In the genomic region with DNA sequence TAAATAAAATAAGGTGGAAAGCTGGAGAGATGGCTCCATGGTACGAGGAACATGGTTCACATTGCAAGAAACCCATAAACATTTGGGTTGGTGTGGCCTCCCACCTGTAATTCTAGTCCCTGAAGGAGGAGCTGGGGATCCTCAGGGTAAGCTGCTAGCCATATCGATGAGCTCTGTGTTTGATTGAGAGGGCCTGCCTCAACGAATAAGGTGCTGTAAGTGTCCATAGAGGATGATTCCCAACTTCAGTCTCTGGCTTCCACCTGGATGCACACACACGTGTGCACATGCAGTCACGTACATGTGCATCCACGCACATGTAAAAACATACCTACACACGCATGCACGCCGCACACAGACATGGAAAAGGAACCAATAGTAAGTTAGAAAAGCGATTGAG, we compare ENCODE assay signal across 18 mouse cellular contexts.
DNase-seq lines count a peak whose midpoint lies in the region; ATAC-seq lines count a peak whose summit lies in the region.
"Had no signal": no experiment of that assay in that cellular context is flagged by ENCODE, and none has a peak within 500 bp of the region (broad histone marks: within the 10 kb centered on the region; RNA-seq: fewer than 3 reads in every experiment).

No protein-coding gene starts in this region.

- ATAC-seq in forebrain, embryonic 13.5 days, result no peak
- no peak for ATAC-seq in forebrain, embryonic 11.5 days (replicated peaks; ENCODE audit: low FRiP score)
- ATAC-seq in midbrain, embryonic 13.5 days, result no peak
- ATAC-seq in limb, embryonic 15.5 days (ENCODE audit: insufficient number of reproducible peaks, low FRiP score, low TSS enrichment, low read depth), result no peak
- no peak for ATAC-seq in intestine, embryonic 16.5 days

- no peak for DNase-seq in forebrain, embryonic 11.5 days (ENCODE audit: low spot score)
- no peak for DNase-seq in midbrain, embryonic 10.5 days (ENCODE audit: low spot score)
- DNase-seq in R1 (ENCODE audit: low read depth, low spot score), result peak; percentile 74
- DNase-seq in embryonic facial prominence, embryonic 10.5 days (ENCODE audit: low spot score), result no peak
- DNase-seq: adrenal gland, adult 8-10 months; heart, postnatal 10 days; kidney, adult 2 months; kidney, postnatal 10 days; lung, adult 18-20 months; lung, postnatal 14 days had no signal

- no peaks in the 10 kb centered on the region for H3K27me3 ChIP-seq in forebrain, embryonic 13.5 days
- H3K27me3 ChIP-seq in forebrain, embryonic 11.5 days (ENCODE audit: control insufficient read depth, insufficient read depth, low read length), result no peaks in the 10 kb centered on the region
- no peaks in the 10 kb centered on the region for H3K27me3 ChIP-seq in midbrain, embryonic 13.5 days
- no peaks in the 10 kb centered on the region for H3K27me3 ChIP-seq in midbrain, embryonic 10.5 days (ENCODE audit: low read depth, poor library complexity, severe bottlenecking)
- no peaks in the 10 kb centered on the region for H3K27me3 ChIP-seq in limb, embryonic 15.5 days
- H3K27me3 ChIP-seq in intestine, embryonic 16.5 days (replicated peaks; ENCODE audit: control insufficient read depth, insufficient read depth, low read length), result no peaks in the 10 kb centered on the region
- no peaks in the 10 kb centered on the region for H3K27me3 ChIP-seq in embryonic facial prominence, embryonic 10.5 days (replicated peaks; ENCODE audit: low read depth, poor library complexity, severe bottlenecking)
- H3K27me3 ChIP-seq: embryonic facial prominence, embryonic 15.5 days; neural tube, embryonic 12.5 days had no signal

- no peak overlapping the region for H3K9ac ChIP-seq in forebrain, embryonic 13.5 days
- H3K9ac ChIP-seq in forebrain, embryonic 11.5 days (ENCODE audit: low read length), result no peak overlapping the region
- H3K9ac ChIP-seq in midbrain, embryonic 13.5 days (replicated peaks), result no peak overlapping the region
- no peak overlapping the region for H3K9ac ChIP-seq in limb, embryonic 15.5 days
- no peak overlapping the region for H3K9ac ChIP-seq in intestine, embryonic 16.5 days (ENCODE audit: low read depth, low read length)
- H3K9ac ChIP-seq: embryonic facial prominence, embryonic 15.5 days; neural tube, embryonic 12.5 days had no signal

- no peak overlapping the region for H3K4me3 ChIP-seq in forebrain, embryonic 13.5 days
- no peak overlapping the region for H3K4me3 ChIP-seq in forebrain, embryonic 11.5 days (ENCODE audit: low read depth, low read length)
- H3K4me3 ChIP-seq in midbrain, embryonic 13.5 days (replicated peaks), result no peak overlapping the region
- H3K4me3 ChIP-seq in midbrain, embryonic 10.5 days, result no peak overlapping the region
- no peak overlapping the region for H3K4me3 ChIP-seq in limb, embryonic 15.5 days
- no peak overlapping the region for H3K4me3 ChIP-seq in intestine, embryonic 16.5 days (ENCODE audit: low read length)
- H3K4me3 ChIP-seq in embryonic facial prominence, embryonic 10.5 days, result no peak overlapping the region
- H3K4me3 ChIP-seq: embryonic facial prominence, embryonic 15.5 days; neural tube, embryonic 12.5 days had no signal

- WGBS in forebrain, embryonic 13.5 days, result 83% methylated on average over 10 of the region's 10 CpGs
- 89% methylated on average over 10 of the region's 10 CpGs for WGBS in forebrain, embryonic 11.5 days
- 85% methylated on average over 10 of the region's 10 CpGs for WGBS in midbrain, embryonic 13.5 days
- 90% methylated on average over 10 of the region's 10 CpGs for WGBS in midbrain, embryonic 10.5 days
- 80% methylated on average over 10 of the region's 10 CpGs for WGBS in limb, embryonic 15.5 days
- WGBS in intestine, embryonic 16.5 days, result 88% methylated on average over 10 of the region's 10 CpGs
- WGBS in embryonic facial prominence, embryonic 10.5 days, result 89% methylated on average over 10 of the region's 10 CpGs

- H3K9me3 ChIP-seq in forebrain, embryonic 13.5 days (replicated peaks), result no peaks in the 10 kb centered on the region
- no peaks in the 10 kb centered on the region for H3K9me3 ChIP-seq in forebrain, embryonic 11.5 days (ENCODE audit: control insufficient read depth, low read length)
- H3K9me3 ChIP-seq in midbrain, embryonic 13.5 days, result no peaks in the 10 kb centered on the region
- no peaks in the 10 kb centered on the region for H3K9me3 ChIP-seq in midbrain, embryonic 10.5 days (replicated peaks)
- no peaks in the 10 kb centered on the region for H3K9me3 ChIP-seq in limb, embryonic 15.5 days
- no peaks in the 10 kb centered on the region for H3K9me3 ChIP-seq in intestine, embryonic 16.5 days (ENCODE audit: control insufficient read depth, low read length)
- no peaks in the 10 kb centered on the region for H3K9me3 ChIP-seq in embryonic facial prominence, embryonic 10.5 days
- H3K9me3 ChIP-seq: embryonic facial prominence, embryonic 15.5 days; neural tube, embryonic 12.5 days had no signal

- H3K36me3 ChIP-seq in forebrain, embryonic 13.5 days (ENCODE audit: poor library complexity, severe bottlenecking), result no peaks in the 10 kb centered on the region
- no peaks in the 10 kb centered on the region for H3K36me3 ChIP-seq in forebrain, embryonic 11.5 days (ENCODE audit: control insufficient read depth, insufficient read depth, low read length)
- no peaks in the 10 kb centered on the region for H3K36me3 ChIP-seq in midbrain, embryonic 13.5 days
- H3K36me3 ChIP-seq in midbrain, embryonic 10.5 days, result no peaks in the 10 kb centered on the region
- H3K36me3 ChIP-seq in limb, embryonic 15.5 days, result no peaks in the 10 kb centered on the region
- H3K36me3 ChIP-seq in intestine, embryonic 16.5 days (ENCODE audit: control insufficient read depth, insufficient read depth, low read length), result no peaks in the 10 kb centered on the region
- no peaks in the 10 kb centered on the region for H3K36me3 ChIP-seq in embryonic facial prominence, embryonic 10.5 days (replicated peaks)
- H3K36me3 ChIP-seq: embryonic facial prominence, embryonic 15.5 days; neural tube, embryonic 12.5 days had no signal

- no peak overlapping the region for H3K4me2 ChIP-seq in forebrain, embryonic 13.5 days
- no peak overlapping the region for H3K4me2 ChIP-seq in forebrain, embryonic 11.5 days (ENCODE audit: low read depth, low read length, severe bottlenecking)
- peak overlapping the region; percentile 24; the same call in 1 of the 2 replicates for H3K4me2 ChIP-seq in midbrain, embryonic 13.5 days (replicated peaks)
- H3K4me2 ChIP-seq in limb, embryonic 15.5 days, result no peak overlapping the region
- no peak overlapping the region for H3K4me2 ChIP-seq in intestine, embryonic 16.5 days (ENCODE audit: low read depth, low read length)
- H3K4me2 ChIP-seq: heart, embryonic 11.5 days; liver, embryonic 11.5 days had no signal

- H3K4me1 ChIP-seq in forebrain, embryonic 13.5 days, result peaks cover 9% of the 10 kb centered on the region; the same call in 1 of the 2 replicates
- 0 out of 2 replicates have a peak, but pooled peaks cover 2% of the 10 kb centered on the region for H3K4me1 ChIP-seq in forebrain, embryonic 11.5 days (replicated peaks; ENCODE audit: control insufficient read depth, insufficient read depth, low read length)
- peaks cover 9% of the 10 kb centered on the region for H3K4me1 ChIP-seq in midbrain, embryonic 13.5 days (replicated peaks)
- peaks cover 10% of the 10 kb centered on the region; the same call in 1 of the 2 replicates for H3K4me1 ChIP-seq in midbrain, embryonic 10.5 days
- H3K4me1 ChIP-seq in limb, embryonic 15.5 days, result peaks cover 12% of the 10 kb centered on the region
- no peaks in the 10 kb centered on the region for H3K4me1 ChIP-seq in intestine, embryonic 16.5 days (ENCODE audit: control insufficient read depth, insufficient read depth, low read length)
- peaks cover 5% of the 10 kb centered on the region for H3K4me1 ChIP-seq in embryonic facial prominence, embryonic 10.5 days

- peak overlapping the region; percentile 41; the same call in 1 of the 2 replicates for H3K27ac ChIP-seq in forebrain, embryonic 13.5 days
- H3K27ac ChIP-seq in forebrain, embryonic 11.5 days (ENCODE audit: low read depth, low read length), result no peak overlapping the region
- H3K27ac ChIP-seq in midbrain, embryonic 13.5 days, result peak overlapping the region; percentile 51; the same call in 1 of the 2 replicates
- H3K27ac ChIP-seq in midbrain, embryonic 10.5 days (replicated peaks), result no peak overlapping the region; the same call in 1 of the 2 replicates
- H3K27ac ChIP-seq in limb, embryonic 15.5 days, result peak overlapping the region; percentile 77
- no peak overlapping the region for H3K27ac ChIP-seq in intestine, embryonic 16.5 days (ENCODE audit: low read length)
- no peak overlapping the region for H3K27ac ChIP-seq in embryonic facial prominence, embryonic 10.5 days (replicated peaks)
- H3K27ac ChIP-seq: embryonic facial prominence, embryonic 15.5 days; neural tube, embryonic 12.5 days had no signal

Comparison
In these comparisons a context has a peak if more than half of its experiments do, and no peak if none do; other contexts are left out.
1. H3K27ac ChIP-seq: peak in forebrain, embryonic 13.5 days (single experiment), midbrain, embryonic 13.5 days (single experiment) and limb, embryonic 15.5 days (single experiment); none in forebrain, embryonic 11.5 days (single experiment), midbrain, embryonic 10.5 days (single experiment), intestine, embryonic 16.5 days (single experiment) and embryonic facial prominence, embryonic 10.5 days (single experiment).